Mouse (Mus musculus) liver, embryonic 14.5 days (tissue): ENCODE results near the gene Nqo1. TPM values are rescaled to one million over a fixed set of nuclear protein-coding genes. Genes with fewer than 3 reads are reported as not detected.

Experiments used
- ATAC-seq: fragments of 200-750 bp; cut with Nextera tagmentation; 2 replicates; pipeline ENCODE4 v1.8.0; 2017; ENCODE audit warnings: moderate number of reproducible peaks, mild to moderate bottlenecking, moderate library complexity; ENCODE audit not compliant: insufficient read depth
- DNase-seq, 3 experiments: peaks; one replicate each; pipeline ENCODE4 v3.0.0-alpha.2; 2012 to 2013; ENCODE audit warnings: low read depth in 3 of 3, low spot score in 3 of 3
- H3K27ac ChIP-seq: fragments of 300-500 bp; sonication (generic); 2 replicates; pipeline ENCODE4 v1.5.1; 2014; ENCODE audit warnings: moderate library complexity, mild to moderate bottlenecking, control low read depth, inconsistent platforms
- H3K27me3 ChIP-seq: fragments of 300-500 bp; sonication (generic); 2 replicates; pipeline ENCODE4 v1.6.1; 2014; ENCODE audit warnings: mild to moderate bottlenecking, low read length, moderate library complexity; ENCODE audit not compliant: control insufficient read depth, insufficient read depth
- H3K36me3 ChIP-seq: fragments of 300-500 bp; sonication (generic); replicated peaks from 2 replicates; pipeline ENCODE4 v1.6.1; 2014; ENCODE audit warnings: low read depth; ENCODE audit not compliant: control insufficient read depth, insufficient read depth
- H3K4me1 ChIP-seq, 2 experiments: fragments of 200-500 bp in 1 of 2; fragments of 300-500 bp in 1 of 2; sonication (generic) in 1 of 2; replicated peaks; 2 replicates each; pipeline ENCODE4 v1.6.1; 2012 to 2014; ENCODE audit warnings: antibody characterized with exemption in 1 of 2, inconsistent platforms in 1 of 2, low read length in 1 of 2; ENCODE audit not compliant: control insufficient read depth in 2 of 2, insufficient read depth in 2 of 2
- H3K4me2 ChIP-seq: fragments of 300-500 bp; sonication (generic); 2 replicates; pipeline ENCODE4 v1.6.1; 2014; ENCODE audit warnings: low read depth, mild to moderate bottlenecking, control low read depth, moderate library complexity
- H3K4me3 ChIP-seq, 2 experiments: fragments of 200-500 bp in 1 of 2; fragments of 300-500 bp in 1 of 2; sonication (generic) in 1 of 2; 2 replicates each; pipeline ENCODE4 v1.5.1; 2012 to 2014; ENCODE audit warnings: low read depth in 2 of 2, low read length in 2 of 2, mild to moderate bottlenecking in 2 of 2, control low read depth in 1 of 2, inconsistent platforms in 1 of 2, moderate library complexity in 1 of 2; ENCODE audit not compliant: insufficient read depth in 1 of 2
- H3K9ac ChIP-seq: fragments of 300-500 bp; sonication (generic); replicated peaks from 2 replicates; pipeline ENCODE4 v1.6.1; 2014; ENCODE audit warnings: mild to moderate bottlenecking, control low read depth, moderate library complexity
- H3K9me3 ChIP-seq: fragments of 300-500 bp; sonication (generic); 2 replicates; pipeline ENCODE4 v1.6.1; 2016; ENCODE audit warnings: low read length, mixed read lengths; ENCODE audit not compliant: control insufficient read depth
- CTCF ChIP-seq: IDR thresholded peaks from 2 replicates; pipeline ENCODE4 v1.5.1; 2016; ENCODE audit warnings: antibody characterized with exemption, low read depth, control low read depth
- EP300 ChIP-seq: IDR thresholded peaks from 2 replicates; pipeline ENCODE4 v1.6.1; 2016; ENCODE audit warnings: antibody characterized with exemption, low read depth
- WGBS: fragments of 180-500 bp; shearing (Covaris S2); extraction: QIAGEN DNeasy Blood & Tissue Kit; methylation state at CpG from one replicate; pipeline ENCODE4 v1.1.7; 2014; ENCODE audit not compliant: insufficient replicate concordance; 5-methylcytosine and 5-hydroxymethylcytosine counted together
- polyA plus RNA-seq, 2 experiments: library from polyadenylated mRNA; depleted of rRNA in 1 of 2; stranded (reverse) in 1 of 2; unstranded in 1 of 2; fragments of >200 nt; fragmentation: Nextera tagmentation in 1 of 2; extraction: Ambion mirVana in 1 of 2; gene quantifications; 2 replicates each; pipeline versions ENCODE4 v1.2.1 to v1.2.3; 2012 to 2014

Nqo1 gene
- polyA plus RNA-seq, 2 experiments = 6.9 to 15.1 TPM

DNA sequence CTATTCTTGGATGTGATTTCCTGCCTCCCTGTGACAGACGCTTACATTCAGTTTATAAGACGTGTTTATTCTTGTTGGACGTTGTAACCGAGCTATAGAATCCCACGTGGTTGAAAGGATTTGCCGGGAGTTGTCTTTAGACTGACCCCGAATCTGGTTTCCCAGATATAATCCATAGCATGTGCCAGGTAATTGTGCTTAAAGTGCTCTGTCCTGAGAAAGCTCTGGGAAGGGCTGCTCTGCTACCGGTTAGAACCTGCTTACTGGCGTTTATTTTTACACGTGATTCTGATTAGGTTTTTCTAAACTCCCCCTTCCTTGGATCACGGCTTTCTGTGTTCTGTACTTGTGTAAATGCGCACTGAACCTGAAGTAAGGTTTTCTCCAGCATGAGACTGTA, 5.3 kb downstream of the Nqo1 start:
- Histone ChIP-seq H3K4me2 (no peak overlapping the region), H3K27me3 (no peaks in the 10 kb centered on the region), H3K9ac (no peak overlapping the region), H3K36me3 (no peaks in the 10 kb centered on the region), H3K4me3 (no peak overlapping the region), H3K9me3 (no peaks in the 10 kb centered on the region), H3K27ac (no peak overlapping the region), H3K4me1 (peaks cover 13 to 14% of the 10 kb centered on the region in 2 experiments)
- ATAC-seq (no peak), DNase-seq (no peak)
- no peak for TF ChIP-seq EP300
- TF ChIP-seq CTCF = no peak
- 69% methylated on average over 12 of the region's 12 CpGs for WGBS

DNA sequence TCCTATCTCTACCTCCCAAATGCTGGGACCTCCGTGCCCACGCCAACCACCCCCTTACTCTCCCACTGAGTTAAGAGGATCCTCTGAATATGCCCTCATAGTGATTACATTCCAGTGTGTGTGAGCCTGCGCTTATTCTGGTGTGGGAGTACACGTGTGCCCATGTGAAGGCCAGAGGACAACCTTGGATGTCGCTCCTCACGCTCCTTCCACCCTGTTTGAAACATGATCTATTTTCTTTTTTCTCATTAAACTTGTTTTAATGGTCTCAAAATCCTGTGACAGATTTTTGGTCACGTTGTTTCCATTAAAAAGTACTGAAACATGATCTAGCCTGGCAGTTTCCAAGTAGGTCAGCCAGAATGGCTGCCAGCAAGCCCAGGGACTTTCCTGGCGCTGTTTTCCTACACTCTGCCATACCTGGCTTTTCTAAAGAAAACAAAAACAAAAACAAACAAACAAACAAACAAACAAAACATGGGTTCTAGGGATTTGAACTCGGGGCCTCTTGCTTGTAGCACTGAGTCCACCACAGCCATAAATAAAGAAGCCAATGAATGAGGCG, 6.8 kb downstream of the Nqo1 start:
- H3K4me3 ChIP-seq = no peak overlapping the region
- ATAC-seq (no peak), DNase-seq (no peak)
- 74% methylated on average over 10 of the region's 10 CpGs for WGBS
- no peaks in the 10 kb centered on the region for H3K9me3 ChIP-seq
- H3K27ac ChIP-seq = no peak overlapping the region
- H3K27me3 ChIP-seq = no peaks in the 10 kb centered on the region
- H3K36me3 ChIP-seq = no peaks in the 10 kb centered on the region
- TF ChIP-seq EP300 (no peak), CTCF (no peak)
- no peak overlapping the region for H3K9ac ChIP-seq
- no peaks in the 10 kb centered on the region; a peak in 1 of 4 replicates for H3K4me1 ChIP-seq
- H3K4me2 ChIP-seq = no peak overlapping the region

DNA sequence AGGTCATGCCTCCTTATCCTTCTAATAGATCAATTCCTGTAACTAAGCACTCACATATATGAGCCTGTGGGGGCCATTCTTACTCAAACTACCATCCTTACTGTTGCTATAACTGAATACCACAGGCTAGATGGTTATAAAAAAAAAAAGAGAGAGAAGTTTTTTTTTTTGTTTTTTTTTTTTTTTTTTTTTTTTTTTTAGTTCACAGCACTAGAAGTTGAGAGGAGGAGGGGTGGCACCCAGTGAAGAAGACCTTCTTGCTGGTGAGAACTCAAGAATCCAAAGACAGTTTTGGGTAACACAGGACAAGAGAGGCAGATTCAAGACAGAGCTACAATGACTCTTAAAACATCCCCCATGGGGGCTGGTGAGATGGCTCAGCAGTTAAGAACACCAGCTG, 7.6 kb downstream of the Nqo1 start:
- no peaks in the 10 kb centered on the region for H3K4me1 ChIP-seq
- no peaks in the 10 kb centered on the region for H3K27me3 ChIP-seq
- no peak overlapping the region for H3K4me2 ChIP-seq
- DNase-seq (no peak), ATAC-seq (no peak)
- H3K27ac ChIP-seq = no peak overlapping the region
- no peak overlapping the region for H3K9ac ChIP-seq
- no peaks in the 10 kb centered on the region for H3K36me3 ChIP-seq
- no peaks in the 10 kb centered on the region for H3K9me3 ChIP-seq
- H3K4me3 ChIP-seq = no peak overlapping the region
- TF ChIP-seq CTCF = no peak
- TF ChIP-seq EP300 = no peak

DNA sequence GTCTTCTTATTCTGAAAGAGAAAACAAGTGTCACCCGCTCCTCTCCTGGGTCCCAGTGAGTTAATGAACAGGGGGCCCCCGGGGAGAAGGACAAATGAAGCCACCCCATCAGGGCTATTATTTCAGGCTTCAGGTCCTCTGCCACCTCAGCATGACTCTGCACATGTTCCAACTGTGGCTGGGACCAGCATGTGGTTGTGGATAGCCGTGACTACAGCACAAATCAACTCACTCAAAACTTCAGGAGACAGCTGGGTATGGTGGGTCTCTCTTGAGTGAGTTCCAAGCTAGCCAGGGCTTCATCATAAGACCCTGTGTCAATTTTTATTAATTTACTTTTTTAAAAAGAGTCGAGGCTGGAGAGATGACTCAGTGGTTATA, 11.9 kb downstream of the Nqo1 start:
- Histone ChIP-seq H3K27me3 (no peaks in the 10 kb centered on the region), H3K4me2 (no peak overlapping the region), H3K27ac (no peak overlapping the region), H3K9me3 (no peaks in the 10 kb centered on the region), H3K9ac (no peak overlapping the region), H3K4me1 (peaks cover 0 to 2% of the 10 kb centered on the region in 2 experiments; a peak in 2 of 4 replicates), H3K4me3 (no peak overlapping the region), H3K36me3 (no peaks in the 10 kb centered on the region)
- 47% methylated on average over 4 of the region's 4 CpGs for WGBS
- no peak for ATAC-seq
- no peak for TF ChIP-seq CTCF
- TF ChIP-seq EP300 = no peak
- DNase-seq = no peak

DNA sequence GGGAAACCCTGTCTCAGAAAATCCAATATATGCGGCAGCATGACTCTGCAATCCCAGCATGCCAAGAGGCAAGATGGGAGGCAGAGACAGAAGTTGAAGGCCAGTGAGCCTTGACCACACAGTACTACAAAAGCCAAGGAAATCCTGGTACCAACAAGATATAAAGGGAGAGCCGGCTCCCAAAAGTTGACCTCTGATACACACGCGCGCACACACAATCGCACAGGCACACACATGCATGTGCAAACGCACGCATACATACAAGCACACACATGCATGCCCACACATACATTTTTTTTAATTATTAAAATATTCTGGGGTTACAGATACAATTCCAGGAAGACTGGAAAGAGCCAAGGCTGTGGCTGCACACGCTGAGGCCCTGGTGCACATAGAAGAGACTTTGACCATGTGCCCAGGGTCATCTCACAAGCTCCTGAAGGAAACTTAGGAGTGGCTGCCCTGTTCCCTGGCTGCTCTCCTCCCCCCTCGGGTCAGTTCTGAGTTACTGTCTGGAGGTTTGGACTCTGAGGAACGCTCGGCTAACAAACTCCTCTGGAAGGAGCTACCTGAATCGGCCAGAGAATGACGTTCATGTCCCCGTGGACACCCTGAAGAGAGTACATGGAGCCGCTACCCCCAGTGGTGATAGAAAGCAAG, 12.4 kb downstream of the Nqo1 start:
- no peak overlapping the region for H3K4me3 ChIP-seq
- no peaks in the 10 kb centered on the region for H3K36me3 ChIP-seq
- no peak overlapping the region for H3K4me2 ChIP-seq
- H3K4me1 ChIP-seq = peaks cover 0 to 6% of the 10 kb centered on the region in 2 experiments; a peak in 2 of 4 replicates
- no peak overlapping the region for H3K9ac ChIP-seq
- H3K27me3 ChIP-seq = no peaks in the 10 kb centered on the region
- no peaks in the 10 kb centered on the region for H3K9me3 ChIP-seq
- ATAC-seq = no peak
- no peak overlapping the region for H3K27ac ChIP-seq
- DNase-seq = no peak
- TF ChIP-seq EP300 (no peak), CTCF (no peak)
- 86% methylated on average over 16 of the region's 16 CpGs for WGBS
